Mouse (Mus musculus) C2C12 (cell line): ENCODE data around the gene Loxl4.

Experiments used
- CTCF ChIP-seq: IDR thresholded peaks from one replicate; pipeline ENCODE4 v1.5.1; 2011; ENCODE audit not compliant: control insufficient read depth, insufficient read depth, insufficient read length
- MAX ChIP-seq: IDR thresholded peaks from one replicate; pipeline ENCODE4 v1.6.1; 2011; ENCODE audit warnings: mild to moderate bottlenecking, control low read depth

DNA sequence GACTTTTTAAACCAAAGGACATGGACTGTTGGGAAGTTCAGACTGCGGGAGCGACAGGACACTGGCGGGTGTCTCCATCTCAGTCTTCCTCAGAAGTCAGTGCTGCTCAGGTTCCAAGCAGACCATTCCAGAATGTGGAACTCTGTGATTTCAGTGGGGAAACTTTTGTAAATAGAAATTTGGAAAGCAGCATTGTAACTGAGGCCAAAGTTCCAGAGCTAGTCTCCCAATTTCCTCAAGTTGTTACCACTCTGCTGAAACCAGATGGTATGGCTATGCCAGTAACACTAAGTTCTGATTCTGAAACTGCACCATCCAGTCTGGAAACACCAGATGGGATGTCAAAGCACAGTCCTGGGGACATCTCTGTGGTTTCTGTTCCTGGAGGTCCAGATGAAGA is 49.6 kb downstream of the Loxl4 start:
- TF ChIP-seq CTCF (no peak), MAX (no peak)
